Mouse (Mus musculus) hindbrain, embryonic 14.5 days (tissue): ENCODE measurements around the gene Nsfl1c. TPM values are rescaled to one million over a fixed set of nuclear protein-coding genes. Genes with fewer than 3 reads are reported as not detected.
A peak's percentile ranks its signal among the peaks of the same experiment; 100 is the strongest.
"Not testable (repeated sequence)": the region's sequence is repeated elsewhere in the genome, so short reads cannot be mapped to it uniquely, and the experiment has no call there.

ENCODE experiments used
- ATAC-seq: fragments of 200-750 bp; cut with Nextera tagmentation; 2 replicates; pipeline ENCODE4 v1.8.0; 2017; ENCODE audit warnings: moderate number of reproducible peaks, mild to moderate bottlenecking, moderate TSS enrichment, moderate library complexity; ENCODE audit not compliant: low FRiP score
- DNase-seq: peaks from one replicate; pipeline ENCODE4 v3.0.0-alpha.2; 2015; ENCODE audit warnings: low spot score
- H3K27ac ChIP-seq: fragments of 300-500 bp; sonication (generic); 2 replicates; pipeline ENCODE4 v1.5.1; 2014; ENCODE audit warnings: mild to moderate bottlenecking, moderate library complexity
- H3K27me3 ChIP-seq: fragments of 300-500 bp; sonication (generic); 2 replicates; pipeline ENCODE4 v1.6.1; 2014; ENCODE audit warnings: mild to moderate bottlenecking, low read length, mixed read lengths; ENCODE audit not compliant: control insufficient read depth, insufficient read depth
- H3K36me3 ChIP-seq: fragments of 300-500 bp; sonication (generic); replicated peaks from 2 replicates; pipeline ENCODE4 v1.6.1; 2014; ENCODE audit not compliant: control insufficient read depth, insufficient read depth
- H3K4me1 ChIP-seq: fragments of 300-500 bp; sonication (generic); replicated peaks from 2 replicates; pipeline ENCODE4 v1.6.1; 2014; ENCODE audit warnings: antibody characterized with exemption, low read length, mixed read lengths; ENCODE audit not compliant: control insufficient read depth, insufficient read depth
- H3K4me2 ChIP-seq: fragments of 300-500 bp; sonication (generic); replicated peaks from 2 replicates; pipeline ENCODE4 v1.6.1; 2014; ENCODE audit warnings: mild to moderate bottlenecking, moderate library complexity
- H3K4me3 ChIP-seq: fragments of 300-500 bp; sonication (generic); replicated peaks from 2 replicates; pipeline ENCODE4 v1.5.1; 2014; ENCODE audit warnings: mild to moderate bottlenecking, low read length
- H3K9ac ChIP-seq: fragments of 300-500 bp; sonication (generic); 2 replicates; pipeline ENCODE4 v1.6.1; 2014
- H3K9me3 ChIP-seq: fragments of 300-500 bp; sonication (generic); 2 replicates; pipeline ENCODE4 v1.6.1; 2016; ENCODE audit warnings: low read length; ENCODE audit not compliant: control insufficient read depth
- WGBS: fragments of 180-500 bp; shearing (Covaris S2); extraction: QIAGEN DNeasy Blood & Tissue Kit; methylation state at CpG from one replicate; pipeline ENCODE4 v1.1.7; 2014; 5-methylcytosine and 5-hydroxymethylcytosine counted together
- polyA plus RNA-seq: library from polyadenylated mRNA; unstranded; fragments of >200 nt; fragmentation: Nextera tagmentation; extraction: Ambion mirVana; gene quantifications from 2 replicates; pipeline ENCODE4 v1.2.1, GENCODE M21; 2014

The Nsfl1c gene
- polyA plus RNA-seq, result 255 and 261 TPM in 2 replicates

DNA sequence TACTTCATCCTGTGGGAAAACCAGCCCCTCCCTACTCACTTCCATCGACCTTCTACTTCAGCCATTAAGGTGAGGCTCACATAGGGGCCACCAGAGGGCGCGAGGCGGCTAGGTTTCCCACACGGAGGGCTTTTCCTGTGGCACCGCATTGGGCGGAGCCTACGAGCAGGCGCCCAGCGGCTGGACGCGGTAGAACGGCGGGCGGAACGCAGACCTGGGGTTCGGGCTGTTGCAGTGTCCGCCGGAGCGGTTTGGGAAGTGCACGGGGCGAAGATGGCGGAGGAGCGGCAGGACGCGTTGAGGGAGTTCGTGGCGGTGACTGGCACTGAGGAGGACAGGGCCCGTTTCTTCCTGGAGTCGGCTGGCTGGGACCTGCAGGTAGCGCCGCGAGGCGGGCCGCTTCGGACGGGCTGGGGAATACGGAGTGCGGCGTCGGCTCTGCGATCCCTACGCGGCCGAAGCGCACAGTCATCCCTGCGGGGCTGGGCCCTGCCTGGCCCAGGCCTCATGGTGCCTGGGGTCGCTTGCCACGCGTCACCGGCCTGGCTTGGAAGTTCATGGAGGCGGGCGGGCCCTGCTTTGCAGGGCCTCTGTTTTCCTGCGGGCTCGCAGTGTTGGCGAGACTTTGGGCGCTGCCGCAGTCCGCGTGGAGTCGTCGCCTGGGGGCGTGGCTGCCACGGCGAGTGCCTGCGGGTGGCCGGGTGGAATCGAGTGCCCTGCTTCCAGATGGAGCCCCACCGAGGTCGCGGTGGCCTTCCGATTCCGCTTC lies at the start of gene Nsfl1c:
Gene Nsfl1c (plus strand): TSS at position 148 of the 769 bp plus-strand sequence.
- peak; percentile 100 for ATAC-seq
- Histone ChIP-seq H3K4me1 (peaks cover 14% of the 10 kb centered on the region), H3K27ac (0 out of 2 replicates have a peak within 1 kb of the TSS, but pooled peaks have one; percentile 58), H3K9me3 (no peaks in the 10 kb centered on the region), H3K4me2 (peak within 1 kb of the TSS; percentile 87), H3K27me3 (no peaks in the 10 kb centered on the region), H3K9ac (peak within 1 kb of the TSS; percentile 75), H3K4me3 (peak within 1 kb of the TSS; percentile 57), H3K36me3 (peaks cover 24% of the 10 kb centered on the region)
- WGBS, result under 1% methylated on average over 72 of the region's 73 CpGs
- DNase-seq, result peak; percentile 98

DNA sequence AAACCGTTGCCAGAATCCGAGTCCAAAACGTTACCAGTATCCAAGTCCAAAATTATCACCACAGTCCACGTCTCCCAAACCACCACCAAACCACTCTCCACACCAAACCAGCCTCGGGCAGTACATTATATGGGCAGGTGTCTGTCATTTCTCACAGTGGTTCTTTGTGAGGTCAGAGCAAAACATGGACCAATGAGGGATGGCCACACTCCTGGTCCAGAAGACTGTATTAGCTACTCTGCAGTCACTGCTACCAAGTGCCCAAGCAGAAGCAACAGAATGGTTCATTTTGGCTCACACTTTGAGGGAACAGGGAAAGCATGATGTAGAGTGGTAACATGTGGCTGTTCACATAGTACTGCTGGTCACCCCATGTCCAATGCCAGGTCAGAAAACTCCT lies 17.9 kb upstream of the Nsfl1c start, which contains the start of gene 4921509C19Rik:
Gene 4921509C19Rik (minus strand): TSS at position 101 of the 400 bp plus-strand sequence.
- ATAC-seq, H3K27ac ChIP-seq, H3K9ac ChIP-seq, H3K4me2 ChIP-seq, H3K9me3 ChIP-seq, DNase-seq, H3K4me3 ChIP-seq, H3K27me3 ChIP-seq, H3K4me1 ChIP-seq, H3K36me3 ChIP-seq: not testable (repeated sequence)
- WGBS, result 92% methylated on average over 5 of the region's 5 CpGs

GRCm38 (mm10) chr2:151486496-151486895 lies 7.5 kb upstream of the Nsfl1c start:
- H3K4me2 ChIP-seq, result no peak overlapping the region
- no peak overlapping the region for H3K27ac ChIP-seq
- no peaks in the 10 kb centered on the region for H3K36me3 ChIP-seq
- ATAC-seq, result no peak
- H3K4me1 ChIP-seq, result no peaks in the 10 kb centered on the region
- H3K9me3 ChIP-seq, result no peaks in the 10 kb centered on the region
- no peak for DNase-seq
- H3K4me3 ChIP-seq, result no peak overlapping the region
- H3K9ac ChIP-seq, result no peak overlapping the region
- no peaks in the 10 kb centered on the region for H3K27me3 ChIP-seq

GRCm38 (mm10) chr2:151498358-151498757 lies 4.4 kb downstream of the Nsfl1c start:
- no peaks in the 10 kb centered on the region for H3K9me3 ChIP-seq
- peaks cover 61% of the 10 kb centered on the region for H3K36me3 ChIP-seq
- no peak for ATAC-seq

GRCm38 (mm10) chr2:151500442-151501007 lies 6.5 kb downstream of the Nsfl1c start:
- Histone ChIP-seq H3K4me3 (no peak overlapping the region), H3K36me3 (peaks cover 82% of the 10 kb centered on the region), H3K27ac (no peak overlapping the region), H3K27me3 (no peaks in the 10 kb centered on the region), H3K4me2 (no peak overlapping the region), H3K9me3 (no peaks in the 10 kb centered on the region), H3K4me1 (peaks cover 6% of the 10 kb centered on the region; the same call in 1 of the 2 replicates), H3K9ac (no peak overlapping the region)
- DNase-seq (no peak), ATAC-seq (no peak)
- 94% methylated on average over 6 of the region's 6 CpGs for WGBS

More at GRCm38 (mm10) chr2:151498358-151498757, 4.4 kb downstream of the Nsfl1c start:
- H3K27ac ChIP-seq, result no peak overlapping the region
- peaks cover 14% of the 10 kb centered on the region for H3K4me1 ChIP-seq
- no peak overlapping the region for H3K4me3 ChIP-seq
- no peak for DNase-seq
- no peak overlapping the region for H3K4me2 ChIP-seq
- WGBS, result 45% methylated on average over 3 of the region's 3 CpGs
- H3K27me3 ChIP-seq, result no peaks in the 10 kb centered on the region
- H3K9ac ChIP-seq, result no peak overlapping the region

- Histone ChIP-seq H3K27ac (no peak overlapping the region), H3K4me3 (no peak overlapping the region), H3K27me3 (no peaks in the 10 kb centered on the region), H3K36me3 (peaks cover 92% of the 10 kb centered on the region), H3K9ac (no peak overlapping the region), H3K9me3 (no peaks in the 10 kb centered on the region), H3K4me1 (no peaks in the 10 kb centered on the region), H3K4me2 (no peak overlapping the region)
- ATAC-seq (no peak), DNase-seq (no peak)
- WGBS, result 88% methylated on average over 4 of the region's 4 CpGs
These were observed 10.2 kb downstream of the Nsfl1c start for GRCm38 (mm10) chr2:151504226-151504625.

DNA sequence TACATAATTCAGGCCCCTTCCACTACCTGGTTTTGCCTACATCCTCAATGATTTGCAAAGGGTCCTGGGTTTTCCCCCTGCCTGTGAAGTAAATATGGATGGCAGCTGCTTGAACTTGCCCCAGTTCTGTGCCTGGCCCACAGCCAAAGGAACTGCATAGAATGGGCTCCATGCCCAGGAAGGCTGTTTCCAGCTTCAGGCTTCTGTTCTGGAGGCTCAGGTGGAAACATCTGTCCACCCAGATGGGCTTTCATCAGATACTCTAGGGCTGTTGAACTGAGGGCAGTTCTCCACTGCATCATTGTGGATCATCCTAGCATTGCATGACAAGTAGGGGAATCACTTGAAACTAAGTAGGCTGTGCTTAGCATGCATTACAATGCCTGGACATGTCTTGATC lies 18.2 kb downstream of the Nsfl1c start:
- Histone ChIP-seq H3K27ac (no peak overlapping the region), H3K4me1 (no peaks in the 10 kb centered on the region), H3K9me3 (no peaks in the 10 kb centered on the region), H3K4me3 (no peak overlapping the region), H3K4me2 (no peak overlapping the region), H3K9ac (no peak overlapping the region), H3K27me3 (no peaks in the 10 kb centered on the region), H3K36me3 (peaks cover 93% of the 10 kb centered on the region)
- peak; percentile 58; the same call in 1 of the 2 replicates for ATAC-seq
- peak; percentile 58 for DNase-seq

DNA sequence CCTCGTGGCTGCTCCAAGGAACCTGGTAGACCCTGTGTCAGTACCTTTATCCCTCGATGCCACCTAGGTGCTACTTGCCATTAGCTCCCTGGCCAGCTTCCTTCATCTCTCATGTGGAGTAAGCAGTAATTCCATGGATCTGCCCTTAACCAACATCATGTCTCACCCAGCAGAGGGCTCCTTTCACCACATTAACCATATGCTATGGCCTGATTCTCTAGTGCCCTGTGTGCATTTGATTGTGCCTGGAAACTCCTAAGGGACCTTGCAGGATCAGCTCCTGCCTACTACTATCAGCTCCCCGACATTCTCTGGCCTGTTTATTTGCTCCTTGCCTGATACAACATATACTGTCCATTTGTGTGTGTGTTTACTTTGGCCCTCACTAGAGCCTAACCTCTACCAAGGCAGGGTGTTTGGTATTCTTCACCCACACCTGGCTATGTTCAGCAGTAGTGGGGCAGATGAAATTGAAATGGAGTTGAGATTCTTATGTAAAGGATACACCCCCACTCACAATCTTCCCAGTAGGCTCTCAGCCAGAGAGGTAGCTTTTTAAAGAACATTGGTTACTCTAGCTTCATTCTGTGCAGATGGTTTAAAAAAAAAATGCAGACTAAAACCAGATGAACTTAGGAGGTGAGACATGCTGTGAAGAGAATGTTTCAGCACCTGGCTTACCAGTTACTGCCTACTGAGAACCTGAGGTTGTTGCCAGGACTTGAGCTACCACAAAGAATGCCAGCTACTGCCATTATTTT lies 19.7 kb downstream of the Nsfl1c start:
- no peak overlapping the region for H3K4me3 ChIP-seq
- H3K27me3 ChIP-seq, result no peaks in the 10 kb centered on the region
- no peak overlapping the region for H3K9ac ChIP-seq
- ATAC-seq, result no peak
- DNase-seq, result no peak
- H3K36me3 ChIP-seq, result peaks cover 83% of the 10 kb centered on the region
- H3K4me1 ChIP-seq, result no peaks in the 10 kb centered on the region
- H3K27ac ChIP-seq, result no peak overlapping the region
- H3K9me3 ChIP-seq, result no peaks in the 10 kb centered on the region
- no peak overlapping the region for H3K4me2 ChIP-seq
- WGBS, result 89% methylated on average over 3 of the region's 3 CpGs

DNA sequence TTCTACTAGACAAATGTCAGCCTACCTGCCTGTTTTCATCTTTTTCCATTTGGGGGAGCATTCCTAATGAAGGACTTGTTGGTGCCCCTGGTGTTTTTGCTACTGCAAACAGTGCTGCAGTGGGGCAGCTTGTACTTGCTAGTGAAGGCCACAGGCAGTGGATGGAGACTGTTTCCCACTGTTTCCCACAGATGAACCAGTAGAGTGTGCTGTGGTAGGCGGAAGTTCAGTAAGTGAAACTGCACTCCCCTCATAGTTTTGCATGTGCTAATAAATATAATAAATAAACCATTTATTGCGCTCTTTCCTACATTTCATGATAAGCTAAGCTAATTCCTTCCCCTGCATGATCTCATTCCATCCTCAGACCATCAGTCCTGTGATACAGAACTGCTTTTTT lies 25.0 kb downstream of the Nsfl1c start:
- peaks cover 61% of the 10 kb centered on the region for H3K36me3 ChIP-seq
- no peak overlapping the region for H3K4me3 ChIP-seq
- WGBS, result 94% methylated on average over 2 of the region's 2 CpGs
- H3K27ac ChIP-seq, result no peak overlapping the region
- no peak overlapping the region for H3K4me2 ChIP-seq
- no peak overlapping the region for H3K9ac ChIP-seq
- H3K4me1 ChIP-seq, result no peaks in the 10 kb centered on the region
- no peaks in the 10 kb centered on the region for H3K27me3 ChIP-seq
- ATAC-seq (no peak), DNase-seq (no peak)
- H3K9me3 ChIP-seq, result no peaks in the 10 kb centered on the region
